Mouse (Mus musculus) heart, adult 11 months (tissue): ENCODE data around the gene Iqck.
A peak's percentile ranks its signal among the peaks of the same experiment; 100 is the strongest.

Experiments used
- DNase-seq: peaks from one replicate; pipeline ENCODE4 v3.0.0; 2022

Iqck gene

GRCm38 (mm10) chr7:118956616-118957246 lies 101.2 kb downstream of the Iqck start:
- DNase-seq, result no peak

GRCm38 (mm10) chr7:118959209-118959608 lies 103.7 kb downstream of the Iqck start:
- no peak for DNase-seq

GRCm38 (mm10) chr7:118964777-118965176 lies 109.2 kb downstream of the Iqck start:
- no peak for DNase-seq

GRCm38 (mm10) chr7:118965198-118965597 lies 109.6 kb downstream of the Iqck start:
- no peak for DNase-seq

- no peak for DNase-seq
Observed at GRCm38 (mm10) chr7:118968870-118969269, 113.3 kb downstream of the Iqck start.

- DNase-seq, result peak; percentile 91
Observed at GRCm38 (mm10) chr7:118971499-118971898, 115.9 kb downstream of the Iqck start.

GRCm38 (mm10) chr7:118972306-118972705 lies 116.8 kb downstream of the Iqck start:
- no peak for DNase-seq

- no peak for DNase-seq
Observed at GRCm38 (mm10) chr7:118973377-118973776, 117.8 kb downstream of the Iqck start.

GRCm38 (mm10) chr7:118975837-118976236 lies 120.3 kb downstream of the Iqck start:
- DNase-seq, result peak; percentile 91

GRCm38 (mm10) chr7:118976414-118977166 lies 121.0 kb downstream of the Iqck start:
- DNase-seq, result peak; percentile 98

- peak; percentile 90 for DNase-seq
Observed at GRCm38 (mm10) chr7:118977167-118977543, 121.6 kb downstream of the Iqck start.

- no peak for DNase-seq
Observed at GRCm38 (mm10) chr7:118979121-118979520, 123.6 kb downstream of the Iqck start.

- DNase-seq, result peak; percentile 87
Observed at GRCm38 (mm10) chr7:118979708-118980107, 124.2 kb downstream of the Iqck start.

- peak; percentile 97 for DNase-seq
Observed at GRCm38 (mm10) chr7:118981346-118981745, 125.8 kb downstream of the Iqck start.

GRCm38 (mm10) chr7:118981831-118982230 lies 126.3 kb downstream of the Iqck start:
- DNase-seq, result peak; percentile 89

GRCm38 (mm10) chr7:118982586-118982985 lies 127.0 kb downstream of the Iqck start:
- DNase-seq, result no peak

- peak; percentile 92 for DNase-seq
Observed at GRCm38 (mm10) chr7:118983961-118984360, 128.4 kb downstream of the Iqck start.

- no peak for DNase-seq
Observed at GRCm38 (mm10) chr7:118985786-118986185, 130.2 kb downstream of the Iqck start.

GRCm38 (mm10) chr7:118986369-118986768 lies 130.8 kb downstream of the Iqck start:
- DNase-seq, result peak; percentile 88

- DNase-seq, result peak; percentile 77
Observed at GRCm38 (mm10) chr7:118989275-118989856, 133.8 kb downstream of the Iqck start.

- DNase-seq, result no peak
Observed at GRCm38 (mm10) chr7:118990282-118990681, 134.7 kb downstream of the Iqck start.

- DNase-seq, result peak; percentile 90
Observed at GRCm38 (mm10) chr7:118991341-118991884, 135.9 kb downstream of the Iqck start.

- DNase-seq, result peak; percentile 92
Observed at GRCm38 (mm10) chr7:118992080-118992560, 136.6 kb downstream of the Iqck start.
